Mouse (Mus musculus) stomach, embryonic 15.5 days (tissue): ENCODE measurements around the gene Eif4a3. TPM values are rescaled to one million over a fixed set of nuclear protein-coding genes. Genes with fewer than 3 reads are reported as not detected.
A peak's percentile ranks its signal among the peaks of the same experiment; 100 is the strongest.
"Not testable (repeated sequence)": the region's sequence is repeated elsewhere in the genome, so short reads cannot be mapped to it uniquely, and the experiment has no call there.

Experiments
- ATAC-seq: fragments of 200-750 bp; cut with Nextera tagmentation; 2 replicates; pipeline ENCODE4 v1.8.0; 2017; ENCODE audit warnings: low read depth, moderate number of reproducible peaks, moderate TSS enrichment; ENCODE audit not compliant: insufficient read depth, low FRiP score
- H3K27ac ChIP-seq: fragments of 300-500 bp; sonication (generic); 2 replicates; pipeline ENCODE4 v1.5.1; 2015; ENCODE audit warnings: mild to moderate bottlenecking, inconsistent platforms
- H3K27me3 ChIP-seq: fragments of 300-500 bp; sonication (generic); replicated peaks from 2 replicates; pipeline ENCODE4 v1.6.1; 2015; ENCODE audit warnings: inconsistent platforms
- H3K36me3 ChIP-seq: fragments of 300-500 bp; sonication (generic); 2 replicates; pipeline ENCODE4 v1.6.1; 2015; ENCODE audit warnings: inconsistent platforms
- H3K4me1 ChIP-seq: fragments of 300-500 bp; sonication (generic); 2 replicates; pipeline ENCODE4 v1.6.1; 2015; ENCODE audit warnings: inconsistent platforms
- H3K4me2 ChIP-seq: fragments of 300-500 bp; sonication (generic); 2 replicates; pipeline ENCODE4 v1.6.1; 2015; ENCODE audit warnings: mild to moderate bottlenecking, inconsistent platforms
- H3K4me3 ChIP-seq: fragments of 300-500 bp; sonication (generic); replicated peaks from 2 replicates; pipeline ENCODE4 v1.5.1; 2015; ENCODE audit warnings: inconsistent platforms
- H3K9ac ChIP-seq: fragments of 300-500 bp; sonication (generic); 2 replicates; pipeline ENCODE4 v1.6.1; 2015; ENCODE audit warnings: inconsistent platforms
- H3K9me3 ChIP-seq: fragments of 300-500 bp; sonication (generic); 2 replicates; pipeline ENCODE4 v1.6.1; 2016; ENCODE audit warnings: inconsistent platforms
- WGBS: fragments of 180-500 bp; shearing (Covaris S2); methylation state at CpG from one replicate; pipeline ENCODE4 v1.1.7; 2015; 5-methylcytosine and 5-hydroxymethylcytosine counted together
- polyA plus RNA-seq: library from polyadenylated mRNA; unstranded; fragments of >200 nt; fragmentation: Nextera tagmentation; extraction: Ambion mirVana; gene quantifications from 2 replicates; pipeline ENCODE4 v1.2.1, GENCODE M21; 2015

Eif4a3 gene
- polyA plus RNA-seq, 1 experiment from 2014 or later, result 299 TPM

DNA sequence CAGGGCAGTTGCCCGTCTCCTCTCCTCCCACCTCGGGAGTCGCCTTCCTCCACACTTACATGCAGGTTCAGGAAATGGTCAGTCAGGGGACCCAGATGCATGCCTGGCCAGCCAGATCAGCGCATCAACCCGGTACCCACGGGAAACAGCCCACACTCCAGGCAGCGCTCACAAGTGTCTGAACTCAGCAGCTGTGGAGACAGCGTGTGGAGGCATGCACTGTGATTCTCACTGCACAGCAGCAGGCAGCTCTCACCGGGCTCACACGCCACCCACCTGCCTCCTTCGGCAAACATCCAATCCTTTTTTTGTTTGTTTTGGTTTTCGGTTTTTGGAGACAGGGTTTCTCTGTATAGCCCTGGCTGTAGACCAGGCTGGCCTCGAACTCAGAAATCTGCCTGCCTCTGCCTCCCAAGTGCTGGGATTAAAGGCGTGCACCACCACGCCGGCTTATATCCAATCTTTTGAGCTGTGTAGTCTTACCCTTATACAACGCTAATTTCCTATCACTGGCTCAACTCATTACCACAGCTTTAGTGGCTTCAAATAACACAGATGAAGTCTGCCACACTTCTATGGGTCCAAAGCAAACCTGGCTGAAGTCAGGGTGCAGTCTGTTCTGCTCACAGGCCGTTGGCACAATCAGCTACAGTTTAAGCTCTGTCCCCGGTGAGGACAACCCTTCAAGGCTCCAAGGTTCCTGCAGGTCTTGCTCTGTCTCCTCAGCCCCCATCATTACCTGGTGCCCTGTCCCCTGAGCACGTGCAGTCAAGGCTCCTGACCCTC, 12.5 kb downstream of the Eif4a3 start:
- H3K36me3 ChIP-seq, result peaks cover 79% of the 10 kb centered on the region
- no peak overlapping the region for H3K27ac ChIP-seq
- no peak for ATAC-seq
- no peaks in the 10 kb centered on the region for H3K4me1 ChIP-seq
- no peaks in the 10 kb centered on the region for H3K27me3 ChIP-seq
- H3K4me2 ChIP-seq, result no peak overlapping the region
- H3K9ac ChIP-seq, result no peak overlapping the region
- H3K4me3 ChIP-seq, result no peak overlapping the region
- H3K9me3 ChIP-seq, result no peaks in the 10 kb centered on the region
- 86% methylated on average over 20 of the region's 20 CpGs for WGBS

DNA sequence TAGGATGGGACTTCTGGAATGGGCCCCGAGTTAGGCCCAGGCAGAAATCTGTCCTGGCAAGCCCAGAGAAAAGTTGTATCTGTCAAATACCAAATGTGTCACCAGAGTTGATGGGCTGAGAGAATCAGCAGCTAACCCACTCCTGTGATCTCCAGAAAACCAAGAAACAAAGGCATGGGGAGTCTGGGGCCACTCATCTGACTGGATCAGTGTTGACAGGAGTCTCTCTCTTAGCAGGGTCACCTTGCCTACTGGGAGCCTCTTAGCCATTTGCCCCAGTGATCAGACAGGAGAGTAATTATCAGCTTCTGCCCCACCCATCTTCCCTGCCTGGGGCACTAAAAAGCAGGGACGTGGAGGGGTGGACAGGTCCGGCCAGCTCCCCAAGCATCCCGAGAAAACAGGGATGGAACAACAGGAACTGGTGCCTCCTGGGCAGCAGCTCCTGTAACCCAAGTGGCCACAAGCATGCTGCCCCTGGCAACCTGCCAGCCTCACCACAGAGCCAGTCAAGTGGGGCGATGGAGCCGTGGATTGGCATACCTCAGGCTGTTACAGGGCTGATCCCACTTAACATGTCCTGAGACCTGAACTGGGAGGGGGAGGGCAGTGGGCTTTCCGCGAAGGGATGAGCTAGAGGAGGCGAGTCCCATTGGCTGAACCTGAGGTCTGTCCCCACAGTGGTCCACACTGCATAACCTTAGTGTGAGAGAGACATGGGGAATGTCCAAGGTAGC, 13.9 kb downstream of the Eif4a3 start:
- H3K4me2 ChIP-seq, result no peak overlapping the region
- 63% methylated on average over 9 of the region's 9 CpGs for whole genome bisulfite sequencing
- no peak overlapping the region for H3K27ac ChIP-seq
- no peak overlapping the region for H3K9ac ChIP-seq
- H3K27me3 ChIP-seq, result no peaks in the 10 kb centered on the region
- H3K4me1 ChIP-seq, result no peaks in the 10 kb centered on the region
- no peak for ATAC-seq
- no peak overlapping the region for H3K4me3 ChIP-seq
- H3K9me3 ChIP-seq, result no peaks in the 10 kb centered on the region
- H3K36me3 ChIP-seq, result peaks cover 66% of the 10 kb centered on the region

GRCm38 (mm10) chr11:119281030-119281429, 18.9 kb downstream of the Eif4a3 start:
- no peak overlapping the region for H3K27ac ChIP-seq
- peaks cover 32% of the 10 kb centered on the region for H3K36me3 ChIP-seq
- H3K4me2 ChIP-seq, result no peak overlapping the region
- H3K27me3 ChIP-seq, result no peaks in the 10 kb centered on the region
- H3K9ac ChIP-seq, result no peak overlapping the region
- no peaks in the 10 kb centered on the region for H3K9me3 ChIP-seq
- 78% methylated on average over 15 of the region's 15 CpGs for WGBS
- ATAC-seq, result no peak
- H3K4me3 ChIP-seq, result no peak overlapping the region
- no peaks in the 10 kb centered on the region for H3K4me1 ChIP-seq

DNA sequence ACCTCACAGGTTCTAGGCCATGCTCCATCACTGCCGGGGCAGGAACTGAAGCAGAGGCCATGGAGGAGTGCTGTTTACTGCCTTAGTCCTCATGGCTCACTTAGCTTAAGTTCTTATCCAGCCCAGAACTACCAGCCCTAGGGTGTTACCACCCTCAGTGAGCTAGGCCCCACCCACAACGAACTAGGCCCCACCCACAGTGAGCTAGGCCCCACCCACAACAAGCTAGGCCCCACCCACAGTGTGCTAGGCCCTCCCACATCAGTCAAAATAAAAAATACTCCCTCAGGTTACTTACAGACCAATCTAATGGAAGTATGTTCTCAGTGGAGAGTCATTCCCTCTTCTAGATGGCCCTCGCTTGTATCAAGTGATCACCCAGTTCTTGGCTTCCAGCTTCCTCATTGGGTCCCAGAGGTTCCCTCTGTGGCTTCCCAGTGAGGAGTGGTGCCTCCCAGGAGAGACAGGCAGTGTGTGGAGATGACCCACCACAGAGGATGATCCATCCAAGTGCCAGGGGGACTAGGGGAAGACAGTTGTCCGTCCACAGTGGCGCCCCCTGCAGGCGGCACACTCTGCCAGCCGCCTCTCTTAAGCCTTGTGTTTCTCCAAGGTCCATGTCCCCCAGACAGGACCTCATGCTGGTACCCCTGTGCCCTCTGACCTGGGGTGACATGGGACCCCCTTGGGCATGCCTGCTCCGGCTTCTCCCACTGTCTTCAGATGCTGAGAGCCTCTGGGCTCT, 26.5 kb downstream of the Eif4a3 start:
- Histone ChIP-seq H3K9me3 (no peaks in the 10 kb centered on the region), H3K4me1 (0 out of 2 replicates have a peak, but pooled peaks cover 10% of the 10 kb centered on the region), H3K27me3 (no peaks in the 10 kb centered on the region), H3K36me3 (peaks cover 28% of the 10 kb centered on the region), H3K9ac (no peak overlapping the region), H3K27ac (no peak overlapping the region), H3K4me2 (no peak overlapping the region), H3K4me3 (no peak overlapping the region)
- 92% methylated on average over 8 of the region's 8 CpGs for WGBS
- ATAC-seq, result 0 out of 2 replicates have a peak, but pooled peaks have one; percentile 19

DNA sequence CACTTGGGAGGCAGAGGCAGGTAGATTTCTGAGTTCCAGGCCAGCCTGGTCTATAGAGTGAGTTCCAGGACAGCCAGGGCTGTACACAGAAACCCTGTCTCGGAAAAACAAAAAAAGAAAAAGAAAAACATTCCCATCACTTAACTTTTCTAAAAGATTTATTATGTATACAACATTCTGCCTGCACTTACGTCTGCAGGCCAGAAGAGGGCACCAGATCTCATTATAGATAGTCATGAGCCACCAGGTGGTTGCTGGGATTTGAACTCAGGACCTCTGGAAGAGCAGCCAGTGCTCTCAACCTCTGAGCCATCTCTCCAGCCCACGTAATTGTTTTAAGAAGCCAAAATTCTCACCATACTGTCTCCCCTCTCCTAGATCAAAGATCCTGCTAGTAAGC, 27.4 kb downstream of the Eif4a3 start:
- not testable (repeated sequence) for H3K4me2 ChIP-seq, H3K27me3 ChIP-seq, H3K4me3 ChIP-seq, H3K9ac ChIP-seq, ATAC-seq, H3K9me3 ChIP-seq, H3K27ac ChIP-seq
- 63% methylated on average over 3 of the region's 3 CpGs for WGBS
- H3K4me1 ChIP-seq, result peaks cover 13% of the 10 kb centered on the region
- peaks cover 28% of the 10 kb centered on the region for H3K36me3 ChIP-seq

GRCm38 (mm10) chr11:119268557-119269195, 31.2 kb downstream of the Eif4a3 start:
- Histone ChIP-seq H3K27ac (no peak overlapping the region), H3K4me1 (peaks cover 17% of the 10 kb centered on the region), H3K4me3 (peak overlapping the region; percentile 59), H3K9ac (no peak overlapping the region; the same call in 1 of the 2 replicates), H3K4me2 (peak overlapping the region; percentile 91), H3K36me3 (peaks cover 5% of the 10 kb centered on the region), H3K9me3 (no peaks in the 10 kb centered on the region), H3K27me3 (no peaks in the 10 kb centered on the region)
- 77% methylated on average over 16 of the region's 16 CpGs for WGBS
- no peak for ATAC-seq

- H3K27ac ChIP-seq, result 0 out of 2 replicates have a peak within 1 kb of the TSS, but pooled peaks have one; percentile 4
Observed at GRCm38 (mm10) chr11:119267768-119268556, 31.9 kb downstream of the Eif4a3 start, which contains the start of gene Gaa. Gaa (plus strand) TSS chr11:119267887.

GRCm38 (mm10) chr11:119267241-119267674, 32.6 kb downstream of the Eif4a3 start:
- H3K9ac ChIP-seq, result no peak overlapping the region
- no peaks in the 10 kb centered on the region for H3K36me3 ChIP-seq
- WGBS, result 51% methylated on average over 6 of the region's 6 CpGs
- ATAC-seq, result no peak
- H3K4me1 ChIP-seq, result peaks cover 17% of the 10 kb centered on the region
- H3K4me3 ChIP-seq, result no peak overlapping the region
- H3K4me2 ChIP-seq, result peak overlapping the region; percentile 91
- no peak overlapping the region for H3K27ac ChIP-seq
- H3K9me3 ChIP-seq, result no peaks in the 10 kb centered on the region
- H3K27me3 ChIP-seq, result no peaks in the 10 kb centered on the region

More at GRCm38 (mm10) chr11:119267768-119268556, 31.9 kb downstream of the Eif4a3 start, which contains the start of gene Gaa:
- Histone ChIP-seq H3K4me3 (peak within 1 kb of the TSS; percentile 59), H3K4me2 (peak within 1 kb of the TSS; percentile 91), H3K27me3 (no peaks in the 10 kb centered on the region), H3K9me3 (no peaks in the 10 kb centered on the region), H3K4me1 (peaks cover 17% of the 10 kb centered on the region), H3K9ac (peak within 1 kb of the TSS; percentile 56; the same call in 1 of the 2 replicates), H3K36me3 (peaks cover 3% of the 10 kb centered on the region)
- WGBS, result 3% methylated on average over 52 of the region's 52 CpGs
- ATAC-seq, result peak; percentile 80

DNA sequence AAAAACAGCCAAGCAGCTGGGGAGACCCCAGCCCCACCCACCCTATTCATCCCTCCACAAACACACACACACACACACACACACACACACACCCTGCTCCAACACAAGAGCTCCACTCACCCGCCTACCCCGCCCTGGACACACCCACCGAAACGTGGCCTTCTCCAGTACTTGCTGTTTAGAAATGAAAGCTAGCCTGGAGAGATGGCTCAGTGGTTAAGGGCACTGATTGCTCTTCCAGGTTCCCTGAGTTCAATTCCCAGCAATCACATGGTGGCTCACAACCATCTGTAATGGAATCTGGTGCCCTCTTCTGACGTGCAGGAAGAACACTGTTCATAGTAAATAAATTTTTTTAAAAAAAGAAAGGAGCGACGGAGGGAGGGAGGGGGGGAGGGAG, 34.1 kb downstream of the Eif4a3 start:
- H3K4me2 ChIP-seq, result no peak overlapping the region
- H3K36me3 ChIP-seq, result no peaks in the 10 kb centered on the region
- ATAC-seq, result no peak
- H3K9ac ChIP-seq, result no peak overlapping the region
- H3K27ac ChIP-seq, result no peak overlapping the region
- WGBS, result 73% methylated on average over 7 of the region's 7 CpGs
- no peaks in the 10 kb centered on the region for H3K27me3 ChIP-seq
- H3K4me1 ChIP-seq, result peaks cover 16% of the 10 kb centered on the region
- no peaks in the 10 kb centered on the region for H3K9me3 ChIP-seq
- H3K4me3 ChIP-seq, result no peak overlapping the region

DNA sequence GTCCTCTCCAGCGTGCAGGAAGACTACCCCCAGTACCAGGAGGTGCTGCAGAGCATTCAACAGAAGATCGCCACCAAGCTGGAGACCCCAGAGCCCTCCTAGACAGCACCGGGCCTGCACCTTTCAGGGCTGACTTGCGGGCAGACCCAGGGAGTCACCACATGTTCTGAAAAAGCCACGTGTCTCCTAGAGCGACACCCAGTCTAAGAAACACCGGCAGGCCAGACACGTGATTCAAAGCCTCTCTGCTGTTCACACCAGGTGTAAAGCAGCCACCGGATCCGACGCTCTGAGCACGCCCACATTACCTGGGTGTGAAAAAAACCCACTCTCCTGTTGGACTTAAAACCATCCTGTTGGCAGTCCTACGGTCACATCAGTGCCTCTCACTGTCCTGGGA, 35.5 kb downstream of the Eif4a3 start:
- Histone ChIP-seq H3K4me3 (no peak overlapping the region), H3K4me1 (peaks cover 11% of the 10 kb centered on the region), H3K4me2 (no peak overlapping the region), H3K27me3 (no peaks in the 10 kb centered on the region), H3K9me3 (no peaks in the 10 kb centered on the region), H3K36me3 (no peaks in the 10 kb centered on the region), H3K27ac (no peak overlapping the region), H3K9ac (no peak overlapping the region)
- ATAC-seq, result no peak
- 85% methylated on average over 13 of the region's 13 CpGs for WGBS

GRCm38 (mm10) chr11:119259977-119260376, 39.9 kb downstream of the Eif4a3 start:
- no peak for ATAC-seq
- H3K27ac ChIP-seq, result no peak overlapping the region
- no peak overlapping the region for H3K4me3 ChIP-seq
- no peaks in the 10 kb centered on the region for H3K9me3 ChIP-seq
- H3K27me3 ChIP-seq, result no peaks in the 10 kb centered on the region
- no peak overlapping the region for H3K9ac ChIP-seq
- WGBS, result 88% methylated on average over 8 of the region's 8 CpGs
- peaks cover 11% of the 10 kb centered on the region; the same call in 1 of the 2 replicates for H3K4me1 ChIP-seq
- no peaks in the 10 kb centered on the region for H3K36me3 ChIP-seq
- H3K4me2 ChIP-seq, result no peak overlapping the region
